Mouse (Mus musculus) heart, postnatal 0 days (tissue): ENCODE measurements around the gene Gif.

ENCODE experiments used
- CTCF ChIP-seq: IDR thresholded peaks from 2 replicates; pipeline ENCODE4 v1.5.1; 2016; ENCODE audit warnings: antibody characterized with exemption, control low read depth, low read depth
- EP300 ChIP-seq: IDR thresholded peaks from 2 replicates; pipeline ENCODE4 v1.6.1; 2016; ENCODE audit warnings: antibody characterized with exemption, low read depth

- TF ChIP-seq CTCF (no peak), EP300 (no peak)
Measured at GRCm38 (mm10) chr19:11727304-11727703, 20.1 kb upstream of the Gif start.
